Comparison of ENCODE assay signal across 8 mouse cellular contexts in genomic region chr9:99243190-99243894, GRCm38 (mm10). TPM values are rescaled to one million over a fixed set of nuclear protein-coding genes. Genes with fewer than 3 reads are reported as not detected.
A peak's percentile ranks its signal among the peaks of the same experiment; 100 is the strongest.
DNase-seq lines count a peak whose midpoint lies in the region; ATAC-seq and TF ChIP-seq lines count a peak whose summit lies in the region.

TSS of gene Cep70 (plus strand) at chr9:99243367.

- peak; percentile 79 for ATAC-seq in common myeloid progenitor, adult 5-6 weeks (replicated peaks; ENCODE audit: low read depth, poor library complexity, severe bottlenecking)

- 0 out of 2 replicates have a peak, but pooled peaks cover 3% of the 10 kb centered on the region for H3K9me3 ChIP-seq in megakaryocyte, embryonic 14.5 days

- no peak for TF ChIP-seq CTCF in gastrocnemius, adult 2 months (IDR thresholded peaks at IDR 0.05)

- peak within 1 kb of the TSS; percentile 98 for H3K4me3 ChIP-seq in gastrocnemius, adult 2 months
- peak within 1 kb of the TSS; percentile 97 for H3K4me3 ChIP-seq in megakaryocyte, embryonic 14.5 days (replicated peaks)

- H3K27ac ChIP-seq in gastrocnemius, adult 2 months, result peak within 1 kb of the TSS; percentile 87

- peaks cover 38% of the 10 kb centered on the region for H3K36me3 ChIP-seq in megakaryocyte, embryonic 14.5 days (replicated peaks; ENCODE audit: low read length)

- intact Hi-C loops in gastrocnemius, adult 2 months (cut with DNase I), result loop anchor here (2.0 to 10.0 kb wide), 4 partner anchors 103 to 331 kb away; partner anchors contain the start of genes Dbr1, Mras and Pik3cb

- peaks cover 84% of the 10 kb centered on the region for H3K4me1 ChIP-seq in megakaryocyte, embryonic 14.5 days

- DNase-seq in ZHBTc4 (ENCODE audit: low read depth, low spot score), result peak; percentile 98
- peak; percentile 97 for DNase-seq in gastrocnemius, adult 2 months
- DNase-seq in hindlimb bud, embryonic 11.5 days (ENCODE audit: extremely low spot score, low read depth, low spot score), result peak; percentile 72
- peak; percentile 89 to 95 for DNase-seq in left cerebral cortex, adult 8-10 months (ENCODE audit: low spot score in 2 of 2)
- DNase-seq in right cerebral cortex, postnatal 10 days (ENCODE audit: low spot score in 2 of 2), result peak; percentile 96 to 97
- DNase-seq in urinary bladder, postnatal 25 days (ENCODE audit: low spot score), result peak; percentile 95

- no peaks in the 10 kb centered on the region for H3K27me3 ChIP-seq in megakaryocyte, embryonic 14.5 days (replicated peaks)

RNA-seq across cellular contexts. Expression of gene Cep70, which starts in this region (rescaled TPM):
- total RNA-seq in common myeloid progenitor, adult 5-6 weeks (2017), result 49.0 and 71.4 TPM in 2 replicates
- total RNA-seq in gastrocnemius, adult 2 months (2021), result 1 to 10 TPM; 2.1 TPM
- total RNA-seq in left cerebral cortex, adult 8-10 months (2022), result 10 to 100 TPM; 23.9 to 26.4 (median 25.6) TPM
- 0.56 TPM in 1 of 2 replicates, not detected in the other for polyA plus RNA-seq in megakaryocyte, embryonic 14.5 days (2012; ENCODE audit: insufficient read depth, low replicate concordance)

Comparison
In these comparisons a context has a peak if more than half of its experiments do, and no peak if none do; other contexts are left out.
1. Peak in every context shown above with its lines: DNase-seq, ATAC-seq, H3K4me3 ChIP-seq and H3K27ac ChIP-seq.
2. RNA of gene Cep70 (total RNA-seq): 49.0 to 71.4 TPM in common myeloid progenitor, adult 5-6 weeks and 23.9 to 26.4 TPM in left cerebral cortex, adult 8-10 months; 2.1 TPM in gastrocnemius, adult 2 months; every median in the first group is over 4 times any median in the second.